ENCODE assay signal across 17 mouse cellular contexts in the genomic region with DNA sequence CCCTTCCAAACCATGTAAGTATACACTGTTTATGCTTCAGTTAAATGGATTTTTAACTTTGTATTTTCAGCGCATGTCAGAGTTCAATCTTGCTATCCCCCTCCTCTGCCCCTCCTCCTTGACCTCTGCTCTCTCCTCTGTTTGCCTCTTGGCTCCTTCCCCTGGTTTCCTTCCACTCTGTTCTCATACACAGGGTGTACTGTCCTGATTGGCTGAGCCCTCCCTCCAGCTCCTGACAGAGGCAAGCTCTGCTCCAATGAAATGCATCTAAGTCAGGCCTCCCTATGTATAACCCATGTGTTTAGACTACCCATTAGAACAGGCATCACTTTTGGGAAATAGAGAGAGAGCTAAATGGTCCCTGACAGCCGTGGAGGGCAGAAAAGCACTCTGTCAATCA.
DNase-seq lines count a peak whose midpoint lies in the region; ATAC-seq lines count a peak whose summit lies in the region.
"Had no signal": no experiment of that assay in that cellular context is flagged by ENCODE, and none has a peak within 500 bp of the region (broad histone marks: within the 10 kb centered on the region; RNA-seq: fewer than 3 reads in every experiment).

No protein-coding gene starts in this region.

- no peak overlapping the region for H3K4me3 ChIP-seq in limb, embryonic 11.5 days (ENCODE audit: low read depth, low read length)
- no peak overlapping the region for H3K4me3 ChIP-seq in limb, embryonic 10.5 days
- no peak overlapping the region for H3K4me3 ChIP-seq in neural tube, embryonic 14.5 days (ENCODE audit: low read depth, low read length)
- H3K4me3 ChIP-seq in neural tube, embryonic 15.5 days (replicated peaks): no peak overlapping the region
- H3K4me3 ChIP-seq: erythroblast, embryonic 14.5 days; heart, embryonic 12.5 days; limb, embryonic 15.5 days; stomach, embryonic 15.5 days had no signal

- DNase-seq in embryo, embryonic 10 days (ENCODE audit: low spot score): peak; percentile 27
- no peak for DNase-seq in embryo, embryonic 9.5 days (ENCODE audit: extremely low spot score)
- DNase-seq in limb, embryonic 11.5 days (ENCODE audit: low spot score): no peak
- DNase-seq in limb, embryonic 10.5 days (ENCODE audit: low spot score): no peak
- DNase-seq in spleen, postnatal 14 days (ENCODE audit: low spot score in 2 of 2): no peak
- no peak for DNase-seq in frontal cortex, postnatal 25 days (ENCODE audit: low spot score in 2 of 2)
- DNase-seq: adrenal gland, postnatal 14 days; cerebellum, adult 8-10 months; gastrocnemius, postnatal 36 days; kidney, adult 18-20 months had no signal

- no peak overlapping the region for H3K4me2 ChIP-seq in limb, embryonic 11.5 days (ENCODE audit: low read depth, severe bottlenecking)
- H3K4me2 ChIP-seq in neural tube, embryonic 14.5 days (ENCODE audit: low read depth, low read length): no peak overlapping the region
- no peak overlapping the region for H3K4me2 ChIP-seq in neural tube, embryonic 15.5 days
- H3K4me2 ChIP-seq: heart, embryonic 12.5 days; limb, embryonic 15.5 days; stomach, embryonic 15.5 days had no signal

- no peak overlapping the region for H3K27ac ChIP-seq in limb, embryonic 11.5 days (replicated peaks; ENCODE audit: low read depth, low read length)
- H3K27ac ChIP-seq in limb, embryonic 10.5 days: no peak overlapping the region
- H3K27ac ChIP-seq in neural tube, embryonic 14.5 days (ENCODE audit: low read depth, low read length): no peak overlapping the region
- no peak overlapping the region for H3K27ac ChIP-seq in neural tube, embryonic 15.5 days (replicated peaks)
- H3K27ac ChIP-seq: limb, embryonic 15.5 days; stomach, embryonic 15.5 days had no signal

- WGBS in limb, embryonic 11.5 days: 75% methylated on average over 2 of the region's 2 CpGs
- 74% methylated on average over 2 of the region's 2 CpGs for WGBS in limb, embryonic 10.5 days
- WGBS in neural tube, embryonic 14.5 days: 65% methylated on average over 2 of the region's 2 CpGs
- 71% methylated on average over 2 of the region's 2 CpGs for WGBS in neural tube, embryonic 15.5 days

- H3K9ac ChIP-seq in limb, embryonic 11.5 days (ENCODE audit: low read length): no peak overlapping the region
- H3K9ac ChIP-seq in neural tube, embryonic 14.5 days (replicated peaks; ENCODE audit: low read depth, low read length): no peak overlapping the region
- H3K9ac ChIP-seq in neural tube, embryonic 15.5 days (replicated peaks): no peak overlapping the region
- H3K9ac ChIP-seq: heart, embryonic 12.5 days; limb, embryonic 15.5 days; stomach, embryonic 15.5 days had no signal

- no peaks in the 10 kb centered on the region for H3K9me3 ChIP-seq in limb, embryonic 11.5 days (ENCODE audit: control insufficient read depth, low read length)
- no peaks in the 10 kb centered on the region for H3K9me3 ChIP-seq in limb, embryonic 10.5 days (replicated peaks)
- no peaks in the 10 kb centered on the region for H3K9me3 ChIP-seq in neural tube, embryonic 14.5 days (ENCODE audit: control insufficient read depth, low read length)
- no peaks in the 10 kb centered on the region for H3K9me3 ChIP-seq in neural tube, embryonic 15.5 days (replicated peaks)
- H3K9me3 ChIP-seq: heart, embryonic 12.5 days; limb, embryonic 15.5 days; stomach, embryonic 15.5 days had no signal

- 0 out of 2 replicates have a peak, but pooled peaks have one; percentile 60 for ATAC-seq in limb, embryonic 11.5 days (ENCODE audit: insufficient number of reproducible peaks, low FRiP score, low TSS enrichment, low read depth)
- ATAC-seq in neural tube, embryonic 14.5 days (ENCODE audit: low read depth): peak; percentile 56; the same call in 1 of the 2 replicates
- ATAC-seq in neural tube, embryonic 15.5 days (ENCODE audit: low FRiP score): no peak
- ATAC-seq: lung, postnatal 0 days had no signal

- H3K4me1 ChIP-seq in limb, embryonic 11.5 days (ENCODE audit: control insufficient read depth, insufficient read depth, low read length): no peaks in the 10 kb centered on the region; the same call in 1 of the 2 replicates
- peaks cover 19% of the 10 kb centered on the region for H3K4me1 ChIP-seq in limb, embryonic 10.5 days
- H3K4me1 ChIP-seq in neural tube, embryonic 14.5 days (ENCODE audit: control insufficient read depth, insufficient read depth, low read length): no peaks in the 10 kb centered on the region
- no peaks in the 10 kb centered on the region for H3K4me1 ChIP-seq in neural tube, embryonic 15.5 days
- H3K4me1 ChIP-seq: heart, embryonic 12.5 days; limb, embryonic 15.5 days; stomach, embryonic 15.5 days had no signal

- H3K36me3 ChIP-seq in limb, embryonic 11.5 days (ENCODE audit: control insufficient read depth, insufficient read depth, low read length): no peaks in the 10 kb centered on the region
- H3K36me3 ChIP-seq in limb, embryonic 10.5 days: no peaks in the 10 kb centered on the region
- no peaks in the 10 kb centered on the region for H3K36me3 ChIP-seq in neural tube, embryonic 14.5 days (ENCODE audit: control insufficient read depth, insufficient read depth, low read length)
- H3K36me3 ChIP-seq in neural tube, embryonic 15.5 days: no peaks in the 10 kb centered on the region
- H3K36me3 ChIP-seq: heart, embryonic 12.5 days; limb, embryonic 15.5 days; stomach, embryonic 15.5 days had no signal

- no peaks in the 10 kb centered on the region for H3K27me3 ChIP-seq in limb, embryonic 11.5 days (ENCODE audit: control insufficient read depth, insufficient read depth, low read length)
- no peaks in the 10 kb centered on the region for H3K27me3 ChIP-seq in limb, embryonic 10.5 days (ENCODE audit: low read depth, poor library complexity, severe bottlenecking)
- no peaks in the 10 kb centered on the region for H3K27me3 ChIP-seq in neural tube, embryonic 14.5 days (ENCODE audit: control insufficient read depth, insufficient read depth, low read length)
- H3K27me3 ChIP-seq in neural tube, embryonic 15.5 days (replicated peaks): no peaks in the 10 kb centered on the region
- H3K27me3 ChIP-seq: heart, embryonic 12.5 days; limb, embryonic 15.5 days; stomach, embryonic 15.5 days had no signal
